Mouse (Mus musculus): ENCODE data around the gene Mcrip1. TPM values are rescaled to one million over a fixed set of nuclear protein-coding genes. Genes with fewer than 3 reads are reported as not detected.
A peak's percentile ranks its signal among the peaks of the same experiment; 100 is the strongest.
"Not testable (repeated sequence)": the region's sequence is repeated elsewhere in the genome, so short reads cannot be mapped to it uniquely, and the experiment has no call there.

Gene Mcrip1
- polyA plus RNA-seq, 2 experiments from 2014 or later = 114 to 126 TPM

GRCm38 (mm10) chr11:120575046-120575445 lies 25.5 kb upstream of the Mcrip1 start:
- ATAC-seq = no peak

DNA sequence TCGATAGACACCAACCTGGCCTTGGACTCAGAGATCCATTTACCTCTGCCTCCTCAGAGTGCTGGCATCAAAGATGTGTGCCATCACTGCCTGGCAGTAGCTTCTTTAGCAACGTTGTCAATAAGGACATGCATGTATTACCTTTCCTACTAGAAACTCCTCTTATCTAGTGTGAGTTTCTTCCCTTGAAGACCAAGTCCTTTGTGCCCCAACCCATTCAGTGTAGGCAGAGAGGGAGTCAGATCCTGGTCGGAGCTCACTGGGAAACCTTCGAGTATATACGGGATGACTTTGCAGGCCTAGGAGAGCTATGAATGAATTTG lies 24.7 kb upstream of the Mcrip1 start:
- no peak for ATAC-seq

DNA sequence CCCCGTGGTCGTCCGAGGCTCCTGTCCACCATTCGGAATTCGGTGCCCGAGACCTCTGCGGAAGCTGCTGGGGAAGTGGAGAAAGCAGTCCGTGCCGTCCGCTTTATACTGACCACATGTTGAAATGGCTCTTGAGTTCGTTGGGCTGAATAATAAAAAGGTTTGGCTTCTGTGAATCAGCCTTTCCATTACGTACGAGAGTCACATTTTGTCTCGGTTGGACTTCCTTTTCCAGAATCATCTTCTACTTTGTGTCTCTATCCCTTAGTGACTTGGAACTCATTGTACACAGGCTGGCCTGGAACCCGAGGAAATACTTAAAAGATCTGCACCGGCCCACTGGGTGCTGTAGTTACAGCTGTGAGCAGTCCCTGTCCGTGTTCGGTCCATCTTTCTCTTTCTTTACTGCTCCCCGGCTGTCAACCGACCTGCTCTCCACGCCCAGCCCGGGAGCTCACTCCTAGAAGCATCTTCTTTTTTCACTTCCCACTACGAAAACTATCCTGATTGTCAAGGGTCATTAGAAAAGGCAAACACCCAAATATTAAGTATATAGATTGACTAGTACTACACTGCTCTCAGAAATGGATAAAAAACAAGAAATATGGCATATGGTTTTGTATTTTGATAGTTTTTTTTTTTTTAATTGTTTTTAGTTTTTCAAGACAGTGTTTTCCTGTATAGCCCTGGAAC lies 24.2 kb upstream of the Mcrip1 start:
- peak; percentile 33 for ATAC-seq

- ATAC-seq = peak; percentile 82
These were observed 23.4 kb upstream of the Mcrip1 start, which contains the start of gene P4hb for GRCm38 (mm10) chr11:120572752-120573584. P4hb (minus strand) TSS chr11:120573253.

GRCm38 (mm10) chr11:120572417-120572751 lies 22.9 kb upstream of the Mcrip1 start:
- peak; percentile 9 for ATAC-seq

DNA sequence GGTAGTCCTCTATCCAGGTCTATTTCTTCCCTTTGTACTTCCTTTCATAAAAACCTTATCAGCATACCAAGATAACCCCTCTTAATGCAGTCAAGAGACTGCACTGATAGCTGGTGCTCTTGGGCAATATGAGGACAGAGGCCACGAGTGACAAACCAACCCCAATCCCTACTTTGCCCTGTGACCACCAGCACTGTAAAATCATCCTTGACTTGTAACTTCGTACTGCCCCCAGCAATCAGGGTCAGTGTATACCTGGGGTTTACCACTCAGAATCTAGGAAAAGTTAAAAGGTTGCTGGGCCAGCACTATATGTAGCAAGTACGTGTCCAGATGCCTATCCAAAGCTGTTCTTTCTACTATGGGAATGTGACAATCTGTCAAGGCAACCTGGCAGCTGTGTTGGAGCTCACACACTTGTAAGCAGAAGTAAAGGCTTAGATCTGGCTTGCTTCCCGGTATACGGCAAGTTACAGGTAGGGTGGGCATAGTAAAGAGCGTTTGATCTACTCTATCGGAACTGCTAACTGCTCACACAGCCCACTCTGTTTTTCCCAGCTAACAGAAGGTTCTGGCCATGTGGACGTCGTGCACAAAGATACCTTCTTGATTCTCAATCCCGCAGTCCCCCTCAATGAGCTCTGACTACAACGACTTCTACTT lies 22.4 kb upstream of the Mcrip1 start:
- ATAC-seq = no peak

- ATAC-seq = no peak
These were observed 21.6 kb upstream of the Mcrip1 start for GRCm38 (mm10) chr11:120571122-120571521.

DNA sequence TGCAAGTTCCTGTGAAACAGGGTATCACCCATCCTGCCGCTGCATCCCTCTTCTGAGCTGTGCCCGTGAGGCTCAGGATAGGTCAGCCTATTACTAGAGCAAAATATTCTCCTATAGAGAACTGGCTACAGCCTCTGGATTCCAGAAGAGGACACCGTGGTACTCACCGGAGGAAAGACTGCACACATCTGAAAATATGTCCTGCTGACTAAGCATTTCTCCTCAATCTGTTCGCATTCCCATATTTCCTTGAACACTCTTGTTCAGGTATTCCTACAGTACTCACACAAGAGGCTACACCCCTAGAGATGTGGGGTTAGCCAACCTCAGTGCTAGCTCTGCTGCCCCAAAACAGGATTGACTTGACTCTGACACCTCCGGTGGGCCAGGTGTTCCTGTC lies 18.8 kb upstream of the Mcrip1 start:
- no peak for ATAC-seq

GRCm38 (mm10) chr11:120565114-120565513 lies 15.6 kb upstream of the Mcrip1 start:
- no peak for ATAC-seq

DNA sequence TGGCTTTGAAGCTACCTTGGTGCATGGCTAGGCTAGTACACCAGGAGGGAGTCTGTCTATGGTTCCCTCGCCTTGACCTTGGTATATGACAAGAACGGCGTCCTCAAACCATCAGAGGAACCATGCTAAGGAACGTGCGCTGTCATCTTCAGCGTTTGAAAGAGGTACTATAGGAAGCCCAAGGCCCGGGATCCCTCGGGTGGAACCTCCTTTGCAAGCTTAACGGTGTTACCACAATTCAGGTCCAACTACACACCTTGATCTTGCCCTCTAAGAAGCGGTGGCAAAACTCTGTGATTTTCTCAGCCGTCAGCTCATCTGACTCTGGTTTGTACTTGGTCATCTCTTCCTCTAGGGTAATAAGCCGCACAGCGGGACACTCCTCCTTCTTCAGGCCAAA lies 13.4 kb upstream of the Mcrip1 start:
- ATAC-seq = no peak

- ATAC-seq = no peak
These were observed 11.6 kb upstream of the Mcrip1 start for GRCm38 (mm10) chr11:120560952-120561728.

- ATAC-seq = not testable (repeated sequence)
These were observed 9.3 kb upstream of the Mcrip1 start for GRCm38 (mm10) chr11:120558843-120559242.

DNA sequence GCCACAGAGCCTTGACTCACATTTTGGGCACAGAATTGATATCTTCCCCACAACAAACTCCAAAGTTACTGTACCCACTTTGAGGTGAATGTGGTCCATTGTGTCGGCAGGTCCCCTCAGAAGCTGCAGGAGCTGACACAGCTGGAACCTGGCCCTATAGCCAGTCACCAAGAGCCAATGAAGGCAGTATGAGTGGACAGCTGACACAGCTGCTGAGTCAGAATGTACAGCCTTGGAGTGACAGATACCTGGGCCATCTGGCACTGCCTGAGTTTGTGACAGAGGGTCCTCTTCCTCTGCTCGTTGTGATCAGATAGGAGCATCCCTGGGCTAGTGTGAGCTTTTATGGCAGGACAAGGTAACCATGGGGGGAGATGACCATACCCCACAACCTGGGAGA lies 5.7 kb upstream of the Mcrip1 start:
- no peak for ATAC-seq

GRCm38 (mm10) chr11:120554834-120555233 lies 5.3 kb upstream of the Mcrip1 start:
- no peak for ATAC-seq

GRCm38 (mm10) chr11:120552736-120553135 lies 3.2 kb upstream of the Mcrip1 start:
- ATAC-seq = no peak

DNA sequence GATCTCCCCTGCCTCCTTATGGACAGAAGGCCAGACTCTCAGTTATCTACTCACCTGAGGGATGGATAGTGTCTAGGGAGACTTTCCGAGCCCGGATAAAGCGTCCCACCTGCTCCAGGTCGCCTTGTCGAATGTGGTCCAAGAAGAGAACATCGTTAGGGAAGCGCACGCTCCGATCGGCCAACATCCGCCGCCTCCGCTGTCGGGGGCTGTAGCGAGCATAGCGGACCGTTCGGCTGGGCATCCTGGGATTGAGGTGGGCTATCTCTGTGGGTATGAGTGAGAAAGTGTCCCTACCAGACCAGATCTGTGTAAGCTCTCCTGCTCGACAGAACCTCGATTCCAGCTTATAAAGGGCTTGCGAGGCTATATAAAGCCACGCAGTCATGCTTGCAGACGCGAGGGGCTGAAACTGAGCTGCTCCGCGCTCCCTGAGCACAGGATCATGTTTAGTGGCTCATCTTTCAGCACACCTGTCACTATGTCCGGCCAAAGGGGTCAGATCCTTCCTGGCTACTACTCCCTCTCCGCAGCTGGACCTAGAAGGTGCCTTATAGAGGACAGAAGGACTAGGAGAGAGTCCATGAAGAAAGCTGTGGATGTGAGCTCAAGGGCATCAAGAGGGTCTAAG lies 1.4 kb upstream of the Mcrip1 start, which contains the start of gene Ppp1r27:
Ppp1r27 (minus strand) TSS at position 323 of the 631 bp plus-strand sequence.
- no peak for ATAC-seq

- ATAC-seq = peak; percentile 9
These were observed 671 bp upstream of the Mcrip1 start for GRCm38 (mm10) chr11:120549986-120550809.

GRCm38 (mm10) chr11:120548786-120549167 lies 750 bp downstream of the Mcrip1 start:
- ATAC-seq = no peak

DNA sequence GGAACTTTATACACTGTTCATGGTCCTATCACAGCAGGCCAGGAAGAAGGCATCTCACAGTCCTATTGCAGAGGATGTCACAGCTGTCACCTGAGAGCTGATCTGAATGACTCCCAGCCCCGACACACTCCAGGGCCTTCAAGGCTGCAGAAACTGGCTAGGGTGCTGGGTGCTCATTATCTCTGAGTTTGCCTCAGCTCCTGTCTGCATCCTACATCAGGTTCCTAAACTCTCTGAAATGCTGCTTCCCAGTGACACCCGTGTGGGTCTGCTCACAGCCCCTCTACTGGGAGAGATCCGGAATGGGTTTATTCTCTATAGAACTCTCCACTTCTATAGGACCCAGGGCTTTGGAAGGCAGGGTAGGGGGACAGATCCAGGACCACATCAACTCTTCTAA lies 1.3 kb downstream of the Mcrip1 start:
- ATAC-seq = no peak

DNA sequence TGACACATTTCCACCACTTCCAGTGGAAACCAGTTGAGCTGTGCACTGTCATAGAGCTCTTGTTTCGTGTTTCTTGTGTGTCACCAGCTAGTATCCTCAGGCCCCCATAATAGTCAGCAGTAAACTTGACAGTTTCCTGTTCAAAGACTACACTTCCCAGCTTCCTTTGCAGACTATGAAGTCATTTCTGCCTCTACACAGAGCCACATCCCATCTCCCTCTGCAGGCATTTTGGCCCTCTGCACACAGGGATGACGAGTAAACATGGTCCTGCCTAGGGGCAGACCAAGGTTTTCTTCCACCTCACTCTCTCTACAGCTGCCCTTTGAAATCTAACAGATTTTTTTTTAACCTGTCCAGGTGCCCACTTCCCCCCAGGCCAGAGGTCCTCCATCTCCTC lies 2.1 kb downstream of the Mcrip1 start:
- peak; percentile 49 for ATAC-seq

- no peak for ATAC-seq
These were observed 3.6 kb downstream of the Mcrip1 start for GRCm38 (mm10) chr11:120545964-120546363.

Measured in CD4-positive, CD25-positive, alpha-beta regulatory T cell, adult 4 months (primary cell).